In genomic region chr19:7605930-7606783, GRCm38 (mm10) we compare ENCODE assay signal across 9 mouse cellular contexts. TPM values are rescaled to one million over a fixed set of nuclear protein-coding genes. Genes with fewer than 3 reads are reported as not detected.
DNase-seq lines count a peak whose midpoint lies in the region; ATAC-seq and TF ChIP-seq lines count a peak whose summit lies in the region.
"Had no signal": no experiment of that assay in that cellular context is flagged by ENCODE, and none has a peak within 500 bp of the region (broad histone marks: within the 10 kb centered on the region; RNA-seq: fewer than 3 reads in every experiment).

No protein-coding gene starts in this region.

- TF ChIP-seq CTCF in testis, adult 2 months (IDR thresholded peaks at IDR 0.05; ENCODE audit: control insufficient read depth, insufficient read depth, insufficient replicate concordance, low read depth, low read length) = no peak

- no peak for TF ChIP-seq POLR2A in testis, adult 2 months (IDR thresholded peaks at IDR 0.05; ENCODE audit: control insufficient read depth, low read depth, low read length)

- peaks cover 6% of the 10 kb centered on the region for H3K27me3 ChIP-seq in heart, embryonic 11.5 days (ENCODE audit: control insufficient read depth, insufficient read depth, low read length)
- H3K27me3 ChIP-seq in embryonic facial prominence, embryonic 15.5 days = 0 out of 2 replicates have a peak, but pooled peaks cover 2% of the 10 kb centered on the region
- no peaks in the 10 kb centered on the region for H3K27me3 ChIP-seq in intestine, embryonic 14.5 days (replicated peaks; ENCODE audit: control insufficient read depth, insufficient read depth, low read length)
- peaks cover 22% of the 10 kb centered on the region for H3K27me3 ChIP-seq in midbrain, embryonic 12.5 days
- no peaks in the 10 kb centered on the region for H3K27me3 ChIP-seq in testis, adult 2 months (ENCODE audit: control insufficient read depth, insufficient read depth, low read length)

- intact Hi-C loops in heart, postnatal 36 days (cut with DNase I) = no loop called here
- intact Hi-C loops in left cerebral cortex, postnatal 10 days (cut with DNase I) = no loop called here

- ATAC-seq in heart, embryonic 11.5 days (replicated peaks; ENCODE audit: insufficient number of reproducible peaks, low FRiP score, low TSS enrichment) = 0 out of 2 replicates have a peak, but pooled peaks have one; percentile 16
- ATAC-seq in embryonic facial prominence, embryonic 15.5 days (ENCODE audit: insufficient number of reproducible peaks, low FRiP score, low TSS enrichment, low read depth) = peak; percentile 75
- peak; percentile 63 for ATAC-seq in intestine, embryonic 14.5 days (replicated peaks; ENCODE audit: low FRiP score, low TSS enrichment, low read depth)
- peak; percentile 83 for ATAC-seq in midbrain, embryonic 12.5 days (ENCODE audit: low FRiP score, low read depth)
- no peak for ATAC-seq in activated CD4-positive, CD25-positive, alpha-beta regulatory T cell, adult 4 months

- peak overlapping the region; percentile 13 for H3K4me3 ChIP-seq in heart, embryonic 11.5 days (ENCODE audit: low read depth, low read length)
- H3K4me3 ChIP-seq in embryonic facial prominence, embryonic 15.5 days (replicated peaks) = peak overlapping the region; percentile 34
- H3K4me3 ChIP-seq in intestine, embryonic 14.5 days (ENCODE audit: low read depth, low read length) = peak overlapping the region; percentile 25
- peak overlapping the region; percentile 27 for H3K4me3 ChIP-seq in midbrain, embryonic 12.5 days
- H3K4me3 ChIP-seq in testis, adult 2 months (ENCODE audit: control insufficient read depth, low read depth, low read length) = peak overlapping the region; percentile 37

- H3K9ac ChIP-seq in heart, embryonic 11.5 days (ENCODE audit: low read depth, low read length) = no peak overlapping the region
- no peak overlapping the region; the same call in 1 of the 2 replicates for H3K9ac ChIP-seq in embryonic facial prominence, embryonic 15.5 days
- peak overlapping the region; percentile 22; the same call in 1 of the 2 replicates for H3K9ac ChIP-seq in intestine, embryonic 14.5 days (ENCODE audit: low read length)
- H3K9ac ChIP-seq in midbrain, embryonic 12.5 days (replicated peaks) = no peak overlapping the region

- 4% methylated on average over 15 of the region's 15 CpGs for WGBS in heart, embryonic 11.5 days (ENCODE audit: insufficient replicate concordance)
- WGBS in embryonic facial prominence, embryonic 15.5 days = 6% methylated on average over 15 of the region's 15 CpGs
- 5% methylated on average over 15 of the region's 15 CpGs for WGBS in intestine, embryonic 14.5 days
- 6% methylated on average over 15 of the region's 15 CpGs for WGBS in midbrain, embryonic 12.5 days

- no peak overlapping the region for H3K27ac ChIP-seq in heart, embryonic 11.5 days (ENCODE audit: low read depth, low read length)
- peak overlapping the region; percentile 76 for H3K27ac ChIP-seq in embryonic facial prominence, embryonic 15.5 days (replicated peaks)
- no peak overlapping the region for H3K27ac ChIP-seq in intestine, embryonic 14.5 days (ENCODE audit: low read depth)
- H3K27ac ChIP-seq in midbrain, embryonic 12.5 days (replicated peaks) = peak overlapping the region; percentile 42
- no peak overlapping the region for H3K27ac ChIP-seq in testis, adult 2 months (ENCODE audit: control insufficient read depth, insufficient read depth, low read depth, low read length)

- peak overlapping the region; percentile 57 for H3K4me2 ChIP-seq in heart, embryonic 11.5 days
- H3K4me2 ChIP-seq in embryonic facial prominence, embryonic 15.5 days (replicated peaks) = peak overlapping the region; percentile 62
- peak overlapping the region; percentile 61 for H3K4me2 ChIP-seq in intestine, embryonic 14.5 days (ENCODE audit: low read length)
- H3K4me2 ChIP-seq in midbrain, embryonic 12.5 days (replicated peaks) = peak overlapping the region; percentile 56

- H3K4me1 ChIP-seq in heart, embryonic 11.5 days (ENCODE audit: control insufficient read depth, insufficient read depth, low read length) = peaks cover 15% of the 10 kb centered on the region
- peaks cover 25% of the 10 kb centered on the region for H3K4me1 ChIP-seq in embryonic facial prominence, embryonic 15.5 days
- peaks cover 10% of the 10 kb centered on the region for H3K4me1 ChIP-seq in intestine, embryonic 14.5 days (replicated peaks; ENCODE audit: control insufficient read depth, insufficient read depth, low read length)
- peaks cover 30% of the 10 kb centered on the region for H3K4me1 ChIP-seq in midbrain, embryonic 12.5 days
- peaks cover 20% of the 10 kb centered on the region for H3K4me1 ChIP-seq in testis, adult 2 months (ENCODE audit: control insufficient read depth, insufficient read depth, low read length)

- H3K36me3 ChIP-seq in heart, embryonic 11.5 days (ENCODE audit: control insufficient read depth, insufficient read depth, low read length) = no peaks in the 10 kb centered on the region
- no peaks in the 10 kb centered on the region for H3K36me3 ChIP-seq in embryonic facial prominence, embryonic 15.5 days
- H3K36me3 ChIP-seq in intestine, embryonic 14.5 days (ENCODE audit: control insufficient read depth, insufficient read depth, low read length) = no peaks in the 10 kb centered on the region
- no peaks in the 10 kb centered on the region for H3K36me3 ChIP-seq in midbrain, embryonic 12.5 days
- H3K36me3 ChIP-seq in testis, adult 2 months (ENCODE audit: control insufficient read depth, insufficient read depth, low read length) = no peaks in the 10 kb centered on the region

- DNase-seq in heart, postnatal 36 days = no peak
- DNase-seq in intestine, embryonic 14.5 days (ENCODE audit: low spot score) = no peak
- peak; percentile 71 to 74 for DNase-seq in left cerebral cortex, postnatal 10 days (ENCODE audit: extremely low spot score in 1 of 2, low spot score in 2 of 2)

- no peaks in the 10 kb centered on the region for H3K9me3 ChIP-seq in heart, embryonic 11.5 days (replicated peaks; ENCODE audit: control insufficient read depth, low read length)
- no peaks in the 10 kb centered on the region for H3K9me3 ChIP-seq in embryonic facial prominence, embryonic 15.5 days (replicated peaks)
- H3K9me3 ChIP-seq in intestine, embryonic 14.5 days (ENCODE audit: control insufficient read depth, low read length) = no peaks in the 10 kb centered on the region
- H3K9me3 ChIP-seq in midbrain, embryonic 12.5 days = no peaks in the 10 kb centered on the region

RNA-seq across cellular contexts. Expression of gene Lgals12, which starts 0.8 kb away (rescaled TPM):
- not detected in 2 replicates for polyA plus RNA-seq in heart, embryonic 11.5 days (2014; fragmentation: Nextera tagmentation; extraction: Ambion mirVana)
- total RNA-seq in heart, postnatal 36 days (2021) = under 1 TPM in 1 of 2 experiments, not detected in 1; 0.78 TPM
- polyA plus RNA-seq in embryonic facial prominence, embryonic 15.5 days (2015; fragmentation: Nextera tagmentation; extraction: Ambion mirVana) = 1.4 and 2.3 TPM in 2 replicates
- polyA plus RNA-seq in intestine, embryonic 14.5 days (2014; fragmentation: Nextera tagmentation; extraction: Ambion mirVana) = 0.88 and 0.93 TPM in 2 replicates
- under 1 TPM; 0.26 to 0.28 TPM for total RNA-seq in left cerebral cortex, postnatal 10 days (2021)
- 0.14 TPM in 1 of 2 replicates, not detected in the other for polyA plus RNA-seq in midbrain, embryonic 12.5 days (2016; fragmentation: Nextera tagmentation; extraction: Ambion mirVana)
- polyA plus RNA-seq in testis, adult 2 months (2012; rRNA removed) = 0.37 and 0.53 TPM in 2 replicates
- not detected for polyA plus RNA-seq in activated CD4-positive, CD25-positive, alpha-beta regulatory T cell, adult 4 months (2017; shearing (Covaris generic))
- total RNA-seq: liver, adult 2 months had no signal
- polyA plus RNA-seq: liver, adult 2 months had no signal

RNA-seq across cellular contexts. Expression of gene Hrasls5, which starts 6.2 kb away (rescaled TPM):
- polyA plus RNA-seq in heart, embryonic 11.5 days (2014; fragmentation: Nextera tagmentation; extraction: Ambion mirVana) = not detected in 2 replicates
- total RNA-seq in heart, postnatal 36 days (2021) = not detected
- polyA plus RNA-seq in embryonic facial prominence, embryonic 15.5 days (2015; fragmentation: Nextera tagmentation; extraction: Ambion mirVana) = 0.21 and 0.38 TPM in 2 replicates
- polyA plus RNA-seq in intestine, embryonic 14.5 days (2014; fragmentation: Nextera tagmentation; extraction: Ambion mirVana) = not detected in 2 replicates
- not detected for total RNA-seq in left cerebral cortex, postnatal 10 days (2021)
- not detected in 2 replicates for polyA plus RNA-seq in midbrain, embryonic 12.5 days (2016; fragmentation: Nextera tagmentation; extraction: Ambion mirVana)
- polyA plus RNA-seq in testis, adult 2 months (2012; rRNA removed) = 2,582 and 2,785 TPM in 2 replicates
- polyA plus RNA-seq in activated CD4-positive, CD25-positive, alpha-beta regulatory T cell, adult 4 months (2017; shearing (Covaris generic)) = not detected
- total RNA-seq: liver, adult 2 months had no signal
- polyA plus RNA-seq: liver, adult 2 months had no signal

RNA-seq across cellular contexts. Expression of gene Pla2g16, which starts 48.9 kb away (rescaled TPM):
- polyA plus RNA-seq in heart, embryonic 11.5 days (2014; fragmentation: Nextera tagmentation; extraction: Ambion mirVana) = 42.5 and 46.7 TPM in 2 replicates
- 100 to 1,000 TPM; 118 to 137 TPM for total RNA-seq in heart, postnatal 36 days (2021)
- 13.0 and 14.8 TPM in 2 replicates for polyA plus RNA-seq in embryonic facial prominence, embryonic 15.5 days (2015; fragmentation: Nextera tagmentation; extraction: Ambion mirVana)
- polyA plus RNA-seq in intestine, embryonic 14.5 days (2014; fragmentation: Nextera tagmentation; extraction: Ambion mirVana) = 7.0 and 8.4 TPM in 2 replicates
- 1 to 10 TPM; 8.0 to 8.5 TPM for total RNA-seq in left cerebral cortex, postnatal 10 days (2021)
- 2.1 and 2.3 TPM in 2 replicates for polyA plus RNA-seq in midbrain, embryonic 12.5 days (2016; fragmentation: Nextera tagmentation; extraction: Ambion mirVana)
- 2.1 and 2.3 TPM in 2 replicates for polyA plus RNA-seq in testis, adult 2 months (2012; rRNA removed)
- 10 to 100 TPM; 84.0 to 95.7 TPM for polyA plus RNA-seq in activated CD4-positive, CD25-positive, alpha-beta regulatory T cell, adult 4 months (2017; shearing (Covaris generic))

Comparison
In these comparisons a context has a peak if more than half of its experiments do, and no peak if none do; other contexts are left out.
1. H3K27ac ChIP-seq: peak in embryonic facial prominence, embryonic 15.5 days (single experiment) and midbrain, embryonic 12.5 days (single experiment); none in heart, embryonic 11.5 days (single experiment), intestine, embryonic 14.5 days (single experiment) and testis, adult 2 months (single experiment).
2. DNase-seq: peak in left cerebral cortex, postnatal 10 days (2 of 2); none in heart, postnatal 36 days (0 of 2) and intestine, embryonic 14.5 days (single experiment).
3. RNA of gene Hrasls5, which starts 6.2 kb away (polyA plus RNA-seq): 2,582 to 2,785 TPM in testis, adult 2 months; 0.21 to 0.38 TPM in embryonic facial prominence, embryonic 15.5 days, not detected in heart, embryonic 11.5 days, not detected in intestine, embryonic 14.5 days, not detected in midbrain, embryonic 12.5 days and not detected in activated CD4-positive, CD25-positive, alpha-beta regulatory T cell, adult 4 months; every median in the first group is over 1,000 times any median in the second.
4. Peak in every context shown above with its lines, with median percentiles within 50 percentile points of each other: H3K4me2 ChIP-seq and H3K4me3 ChIP-seq.